Mouse (Mus musculus) forelimb bud, embryonic 11.5 days (tissue): ENCODE measurements at regions not wholly inside any gene's neighbourhood (a gene's known extent, or its start where the extent isn't known, plus 50 kb on each side); places are given as distances from the start of the nearest gene placed in this dataset.

Experiments
- DNase-seq: peaks from one replicate; pipeline ENCODE4 v3.0.0-alpha.2; 2012; ENCODE audit warnings: low read depth, low spot score

GRCm38 (mm10) chr8:25340729-25341128 lies 516.6 kb upstream of the Adam5 start:
- DNase-seq = no peak

GRCm38 (mm10) chr8:25332120-25332607 lies 508.0 kb upstream of the Adam5 start:
- peak; percentile 10 for DNase-seq

- DNase-seq = no peak
Observed at GRCm38 (mm10) chr8:25331161-25331776, 507.1 kb upstream of the Adam5 start.

GRCm38 (mm10) chr8:25329791-25330190 lies 505.6 kb upstream of the Adam5 start:
- DNase-seq = no peak

- no peak for DNase-seq
Observed at GRCm38 (mm10) chr8:25328318-25328717, 504.1 kb upstream of the Adam5 start.

- DNase-seq = no peak
Observed at GRCm38 (mm10) chr8:25326930-25327329, 502.8 kb upstream of the Adam5 start.

- no peak for DNase-seq
Observed at GRCm38 (mm10) chr8:25326257-25326656, 502.1 kb upstream of the Adam5 start.

GRCm38 (mm10) chr8:25324731-25325130 lies 500.6 kb upstream of the Adam5 start:
- no peak for DNase-seq

GRCm38 (mm10) chr8:25323643-25324420 lies 499.7 kb upstream of the Adam5 start:
- no peak for DNase-seq

GRCm38 (mm10) chr8:25316383-25316782 lies 492.2 kb upstream of the Adam5 start:
- DNase-seq = no peak

GRCm38 (mm10) chr8:25311811-25312533 lies 487.8 kb upstream of the Adam5 start:
- no peak for DNase-seq

- DNase-seq = no peak
Observed at GRCm38 (mm10) chr8:25307956-25308355, 483.8 kb upstream of the Adam5 start.

- DNase-seq = no peak
Observed at GRCm38 (mm10) chr8:25307511-25307910, 483.3 kb upstream of the Adam5 start.

- DNase-seq = no peak
Observed at GRCm38 (mm10) chr8:25306769-25307491, 482.8 kb upstream of the Adam5 start.
